Mouse (Mus musculus) adrenal gland, postnatal 25 days (tissue): ENCODE measurements around the gene Plxnc1. TPM values are rescaled to one million over a fixed set of nuclear protein-coding genes. Genes with fewer than 3 reads are reported as not detected.

ENCODE experiments used
- DNase-seq: peaks from one replicate; pipeline ENCODE4 v3.0.0; 2021; ENCODE audit warnings: mixed read lengths
- total RNA-seq: library from RNA; stranded (reverse); gene quantifications from 2 replicates; pipeline ENCODE4 v1.2.3, GENCODE M21; 2021

The Plxnc1 gene
- total RNA-seq, 1 experiment from 2014 or later, result 1.5 TPM

GRCm38 (mm10) chr10:94866995-94867856 lies 77.4 kb downstream of the Plxnc1 start:
- no peak for DNase-seq

GRCm38 (mm10) chr10:94865206-94865605 lies 79.4 kb downstream of the Plxnc1 start:
- DNase-seq, result no peak

GRCm38 (mm10) chr10:94864199-94864928 lies 80.3 kb downstream of the Plxnc1 start:
- DNase-seq, result no peak

- DNase-seq, result no peak
These were observed 81.4 kb downstream of the Plxnc1 start for GRCm38 (mm10) chr10:94863251-94863650.

DNA sequence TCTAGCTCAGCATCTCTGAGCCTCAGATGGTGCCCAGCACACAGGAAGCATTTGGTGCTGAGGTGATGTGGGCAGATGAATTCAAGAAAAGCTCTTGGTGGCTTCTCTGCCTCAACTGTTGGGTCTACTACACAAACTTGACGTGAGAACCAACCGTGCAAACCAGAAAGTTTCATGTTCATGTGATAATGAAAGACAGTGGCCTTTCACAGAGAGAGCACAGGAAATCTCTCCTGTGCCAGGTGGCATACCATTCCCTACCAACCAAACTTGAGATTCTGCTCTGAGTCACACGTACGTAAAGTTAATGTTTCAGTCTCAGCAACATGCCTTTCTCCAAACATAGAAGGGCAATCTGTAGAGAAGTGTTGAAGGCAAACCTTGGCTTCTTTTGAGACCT lies 83.8 kb downstream of the Plxnc1 start:
- no peak for DNase-seq

- no peak for DNase-seq
These were observed 86.2 kb downstream of the Plxnc1 start for GRCm38 (mm10) chr10:94858277-94859033.

DNA sequence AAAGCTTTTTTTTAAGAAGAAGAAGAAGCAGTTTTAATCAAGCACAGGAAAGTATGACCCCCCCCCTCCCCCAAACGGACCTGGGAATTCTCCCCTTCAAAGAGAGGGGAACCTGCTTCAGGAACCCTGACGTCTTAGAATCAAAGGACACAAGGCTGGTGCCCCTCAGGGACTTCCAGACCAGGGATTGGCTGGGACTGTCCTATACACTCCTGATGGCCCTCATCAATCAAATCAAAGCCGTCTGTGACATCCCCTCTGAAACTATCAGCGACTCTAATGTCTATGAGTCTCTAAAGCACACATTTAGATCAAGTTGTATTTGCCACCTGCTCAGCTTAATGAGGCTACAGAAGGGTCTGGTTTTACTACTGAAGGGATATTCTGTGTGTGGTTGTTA lies 94.1 kb downstream of the Plxnc1 start:
- no peak for DNase-seq

DNA sequence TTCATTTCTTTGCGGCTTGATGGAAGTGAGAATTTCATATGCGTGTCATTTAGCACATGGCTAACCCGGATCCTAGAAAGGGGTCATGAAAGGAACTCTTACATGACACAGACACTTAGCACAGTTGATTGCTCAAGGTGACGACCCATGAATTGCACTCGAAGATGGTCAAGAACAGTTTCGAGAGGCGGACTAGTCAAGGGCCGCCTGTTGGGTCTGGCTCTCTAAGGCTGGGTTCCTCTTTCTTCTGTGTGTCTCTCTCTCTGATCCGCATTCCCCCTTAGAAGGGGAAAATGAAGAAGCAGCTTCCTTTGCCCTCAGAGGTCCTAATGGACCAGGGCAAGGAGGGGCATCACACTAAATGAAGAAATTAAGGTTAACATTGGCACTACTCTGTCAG lies 94.7 kb downstream of the Plxnc1 start:
- DNase-seq, result no peak

- no peak for DNase-seq
These were observed 95.3 kb downstream of the Plxnc1 start for GRCm38 (mm10) chr10:94849360-94849759.

GRCm38 (mm10) chr10:94848344-94848743 lies 96.3 kb downstream of the Plxnc1 start:
- no peak for DNase-seq

- no peak for DNase-seq
These were observed 98.0 kb downstream of the Plxnc1 start for GRCm38 (mm10) chr10:94846501-94847105.

DNA sequence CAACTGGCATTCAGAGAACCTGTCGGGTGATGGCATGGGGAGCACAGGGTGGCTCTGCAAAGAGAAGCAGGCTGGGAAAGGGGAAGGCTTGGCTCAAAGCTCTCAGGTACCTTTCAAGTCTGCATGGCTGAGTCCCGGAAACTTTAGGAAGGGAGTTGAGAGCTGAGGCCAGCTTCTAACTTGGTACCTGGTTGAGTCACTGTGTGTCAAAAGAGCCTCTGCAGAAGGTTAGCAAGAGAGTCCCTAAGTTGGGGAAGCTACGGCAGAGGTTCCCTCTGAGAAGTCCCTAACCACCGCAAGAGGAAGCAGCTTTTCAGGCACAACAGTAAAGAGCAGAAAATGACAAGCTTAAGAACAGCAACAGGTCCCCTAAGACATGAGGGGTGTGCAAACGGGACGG lies 99.9 kb downstream of the Plxnc1 start:
- DNase-seq, result no peak

GRCm38 (mm10) chr10:94835874-94836273 lies 108.8 kb downstream of the Plxnc1 start:
- no peak for DNase-seq

GRCm38 (mm10) chr10:94829407-94829806 lies 115.2 kb downstream of the Plxnc1 start:
- peak; percentile 84 for DNase-seq

- no peak for DNase-seq
These were observed 115.9 kb downstream of the Plxnc1 start for GRCm38 (mm10) chr10:94828734-94829230.

GRCm38 (mm10) chr10:94827890-94828733 lies 116.5 kb downstream of the Plxnc1 start:
- DNase-seq, result no peak

GRCm38 (mm10) chr10:94827325-94827724 lies 117.3 kb downstream of the Plxnc1 start:
- DNase-seq, result no peak

GRCm38 (mm10) chr10:94826436-94826835 lies 118.2 kb downstream of the Plxnc1 start:
- DNase-seq, result no peak

DNA sequence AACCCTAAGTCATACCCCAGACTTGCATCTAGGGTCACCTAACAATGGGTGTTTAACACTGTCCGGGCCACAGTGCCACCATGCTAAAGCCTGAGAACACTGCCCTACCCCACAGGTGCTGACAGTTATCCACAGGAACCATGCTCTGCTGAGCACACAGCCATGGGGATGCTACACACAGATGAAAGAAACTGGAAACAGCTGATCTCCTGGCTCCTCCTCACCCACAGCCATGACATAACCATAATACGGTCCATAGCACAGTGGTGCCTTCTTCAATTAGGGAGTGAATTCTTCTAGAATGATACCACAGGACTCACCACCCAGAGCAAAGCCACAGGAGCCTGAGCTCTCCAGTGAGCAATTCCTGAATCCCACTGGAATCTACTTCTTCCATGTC lies 118.7 kb downstream of the Plxnc1 start:
- DNase-seq, result no peak

DNA sequence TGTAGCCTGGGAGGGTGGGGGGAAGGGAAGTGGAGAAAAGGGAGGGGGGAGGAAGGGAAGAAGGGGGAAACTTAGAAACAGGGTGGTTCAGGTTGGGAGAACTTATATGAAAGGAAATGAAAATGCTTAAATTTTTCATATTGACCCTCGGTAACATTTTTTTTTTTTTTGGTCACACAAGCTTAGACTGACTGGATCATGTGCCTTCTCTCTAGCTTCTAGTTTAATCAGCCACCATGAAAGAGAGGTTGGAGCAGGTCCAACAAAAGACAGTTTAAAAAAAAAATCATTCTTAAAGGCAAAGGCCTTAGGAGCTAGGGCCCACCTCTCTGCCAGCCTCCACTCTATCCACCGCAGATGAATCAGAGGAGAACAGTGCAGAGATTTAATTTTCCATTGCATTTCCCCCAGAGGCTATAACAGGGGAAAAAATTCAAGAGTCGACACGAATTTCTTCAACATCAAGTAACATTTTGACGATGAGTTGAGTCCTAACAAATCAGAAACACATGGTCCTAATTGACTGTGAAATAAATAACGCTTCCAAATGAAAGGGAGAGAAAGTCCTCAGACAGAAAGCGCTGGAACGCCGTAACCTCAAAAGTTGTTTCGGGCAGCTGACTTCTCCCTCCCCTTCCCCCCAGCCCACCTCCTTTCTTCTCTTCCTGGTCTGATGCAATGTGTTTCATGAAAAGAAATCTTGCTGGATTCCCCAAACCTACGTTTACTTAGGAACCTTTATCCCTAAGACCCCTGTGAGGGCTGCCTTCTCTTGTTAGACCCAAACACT lies 120.5 kb downstream of the Plxnc1 start:
- DNase-seq, result no peak
